Mouse (Mus musculus) hindbrain, embryonic 11.5 days (tissue): ENCODE data around the gene Rorb. TPM values are rescaled to one million over a fixed set of nuclear protein-coding genes. Genes with fewer than 3 reads are reported as not detected.

ENCODE experiments used
- ATAC-seq: fragments of 200-750 bp; cut with Nextera tagmentation; 2 replicates; pipeline ENCODE4 v1.8.0; 2017; ENCODE audit warnings: mild to moderate bottlenecking, moderate TSS enrichment, moderate library complexity; ENCODE audit not compliant: low FRiP score
- DNase-seq: peaks from one replicate; pipeline ENCODE4 v3.0.0-alpha.2; 2015; ENCODE audit warnings: low spot score
- H3K27ac ChIP-seq: fragments of 300-500 bp; sonication (generic); 2 replicates; pipeline ENCODE4 v1.5.1; 2014; ENCODE audit warnings: mild to moderate bottlenecking, low read depth, low read length
- H3K27me3 ChIP-seq: fragments of 300-500 bp; sonication (generic); 2 replicates; pipeline ENCODE4 v1.6.1; 2014; ENCODE audit warnings: mild to moderate bottlenecking, low read length, moderate library complexity, mixed read lengths; ENCODE audit not compliant: control insufficient read depth, insufficient read depth
- H3K36me3 ChIP-seq: fragments of 300-500 bp; sonication (generic); 2 replicates; pipeline ENCODE4 v1.6.1; 2014; ENCODE audit warnings: mild to moderate bottlenecking, low read length, moderate library complexity, mixed read lengths; ENCODE audit not compliant: control insufficient read depth, insufficient read depth
- H3K4me1 ChIP-seq: fragments of 300-500 bp; sonication (generic); replicated peaks from 2 replicates; pipeline ENCODE4 v1.6.1; 2014; ENCODE audit warnings: low read length, mixed read lengths; ENCODE audit not compliant: control insufficient read depth, insufficient read depth
- H3K4me2 ChIP-seq: fragments of 300-500 bp; sonication (generic); replicated peaks from 2 replicates; pipeline ENCODE4 v1.6.1; 2014; ENCODE audit warnings: mild to moderate bottlenecking, low read depth, low read length
- H3K4me3 ChIP-seq: fragments of 300-500 bp; sonication (generic); 2 replicates; pipeline ENCODE4 v1.5.1; 2014; ENCODE audit warnings: low read depth, low read length
- H3K9ac ChIP-seq: fragments of 300-500 bp; sonication (generic); 2 replicates; pipeline ENCODE4 v1.6.1; 2014; ENCODE audit warnings: low read depth, low read length
- H3K9me3 ChIP-seq: fragments of 300-500 bp; sonication (generic); 2 replicates; pipeline ENCODE4 v1.6.1; 2016; ENCODE audit warnings: low read length; ENCODE audit not compliant: control insufficient read depth
- WGBS: fragments of 180-500 bp; shearing (Covaris S2); extraction: QIAGEN DNeasy Blood & Tissue Kit; methylation state at CpG from one replicate; pipeline ENCODE4 v1.1.7; 2014; 5-methylcytosine and 5-hydroxymethylcytosine counted together
- polyA plus RNA-seq: library from polyadenylated mRNA; unstranded; fragments of >200 nt; fragmentation: Nextera tagmentation; extraction: Ambion mirVana; gene quantifications from 2 replicates; pipeline ENCODE4 v1.2.1, GENCODE M21; 2014

Rorb gene
- polyA plus RNA-seq, 1 experiment from 2014 or later = 3.3 TPM

DNA sequence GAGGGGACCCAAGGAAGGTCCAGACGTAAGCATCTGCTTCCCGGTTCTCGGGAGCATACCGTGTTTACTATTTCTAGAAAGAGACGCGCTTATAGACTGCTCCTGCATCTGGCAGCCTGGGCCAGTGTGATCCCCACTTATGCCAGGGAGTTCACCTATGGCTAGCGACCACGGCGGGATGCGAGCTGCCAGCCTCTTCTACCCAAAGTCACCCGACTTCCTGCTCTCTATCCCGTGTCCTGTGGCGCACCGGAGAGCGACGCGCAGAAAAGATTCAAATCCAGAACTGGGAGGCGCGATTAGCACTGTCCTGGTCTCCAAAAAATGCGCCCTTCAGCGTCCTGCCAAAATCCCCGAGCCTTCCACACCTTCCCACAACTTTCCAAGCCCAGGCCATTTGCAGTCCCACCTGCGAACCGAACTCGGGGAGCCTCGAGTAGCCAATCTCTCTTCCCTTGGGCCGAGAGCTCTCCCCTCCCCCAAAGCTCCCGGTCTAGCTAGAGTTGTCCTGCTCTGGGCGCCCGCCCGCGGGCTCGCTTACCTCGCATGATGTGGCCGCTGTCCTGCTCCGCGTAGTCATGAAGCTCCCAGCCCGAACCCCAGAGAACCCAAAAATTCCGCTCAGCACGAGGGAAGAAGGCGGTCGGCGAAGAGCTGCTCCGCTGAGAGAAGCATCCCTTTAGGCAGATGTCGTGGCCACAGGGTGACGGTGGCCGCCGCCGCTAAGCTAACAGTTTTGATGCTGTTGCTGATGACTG lies 806 bp downstream of the Rorb start:
- Histone ChIP-seq H3K9me3 (no peaks in the 10 kb centered on the region), H3K4me1 (no peaks in the 10 kb centered on the region), H3K36me3 (no peaks in the 10 kb centered on the region), H3K4me3 (peak overlapping the region; percentile 56), H3K27me3 (peaks cover 16% of the 10 kb centered on the region; the same call in 1 of the 2 replicates), H3K4me2 (peak overlapping the region; percentile 87), H3K27ac (no peak overlapping the region), H3K9ac (peak overlapping the region; percentile 65)
- DNase-seq (peak; percentile 77), ATAC-seq (peak; percentile 73)
- WGBS = 1% methylated on average over 49 of the region's 49 CpGs

DNA sequence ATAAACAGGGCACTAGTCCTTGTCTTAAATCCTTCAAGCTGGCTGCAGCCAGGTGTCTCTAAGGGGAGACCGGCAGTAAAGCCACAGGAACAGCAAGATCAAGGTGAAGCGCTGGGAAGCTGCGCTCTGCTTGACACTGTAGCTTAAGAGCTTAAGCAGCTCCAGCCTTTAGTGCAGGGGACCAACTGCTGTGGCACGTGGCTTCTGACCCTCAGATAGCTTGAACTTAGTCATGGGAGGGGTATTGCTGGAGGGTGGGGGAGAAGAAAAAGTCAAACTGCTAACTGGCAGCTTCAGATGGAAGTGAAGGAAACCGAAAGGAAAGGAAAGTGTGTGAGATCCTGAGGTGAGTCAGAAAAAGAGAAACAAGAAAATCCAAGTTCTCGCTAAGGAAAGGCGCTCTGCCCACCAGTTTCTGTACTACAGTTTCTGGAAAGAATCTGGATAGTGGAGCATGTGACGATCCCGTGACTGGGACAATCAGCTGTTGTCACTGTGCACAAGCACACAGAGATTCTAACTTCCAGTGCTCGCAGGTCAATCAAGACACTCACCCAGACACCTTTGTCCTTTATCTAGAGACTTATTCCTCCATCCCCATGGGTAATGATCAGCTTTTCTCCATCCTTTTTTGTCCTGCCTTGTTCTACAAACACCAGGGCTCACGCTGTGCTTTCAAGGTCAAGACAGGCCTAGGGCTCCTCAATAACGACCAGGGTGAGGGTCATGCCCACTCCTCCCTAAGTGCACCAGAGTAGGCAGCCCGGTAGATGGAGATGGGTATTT lies 2.2 kb downstream of the Rorb start:
- DNase-seq (peak; percentile 15), ATAC-seq (no peak)
- no peaks in the 10 kb centered on the region for H3K4me1 ChIP-seq
- H3K36me3 ChIP-seq = no peaks in the 10 kb centered on the region
- no peak overlapping the region for H3K9ac ChIP-seq
- no peaks in the 10 kb centered on the region for H3K9me3 ChIP-seq
- H3K27me3 ChIP-seq = peaks cover 16% of the 10 kb centered on the region; the same call in 1 of the 2 replicates
- no peak overlapping the region for H3K4me3 ChIP-seq
- peak overlapping the region; percentile 19; the same call in 1 of the 2 replicates for H3K4me2 ChIP-seq
- no peak overlapping the region for H3K27ac ChIP-seq
- 28% methylated on average over 13 of the region's 13 CpGs for WGBS

DNA sequence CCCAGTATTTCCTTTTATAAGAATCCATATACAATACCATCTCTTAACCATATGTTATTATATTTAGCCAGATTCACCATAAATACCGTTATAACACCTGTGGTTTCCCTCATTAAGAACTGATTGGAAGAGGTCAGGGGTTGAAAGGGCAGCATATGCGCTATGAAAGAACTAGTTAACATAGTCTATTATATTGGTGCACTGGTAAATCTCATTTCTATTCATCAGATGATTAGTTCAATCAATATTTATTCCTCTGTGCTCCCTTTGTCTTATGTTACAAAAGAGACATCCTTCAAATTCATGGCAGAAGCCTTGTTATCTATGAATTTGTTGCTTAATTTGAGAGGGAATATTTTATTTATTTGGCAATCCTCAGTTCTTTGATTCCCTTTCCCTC lies 6.4 kb downstream of the Rorb start:
- WGBS = 73% methylated on average over 2 of the region's 2 CpGs
- no peaks in the 10 kb centered on the region for H3K9me3 ChIP-seq

DNA sequence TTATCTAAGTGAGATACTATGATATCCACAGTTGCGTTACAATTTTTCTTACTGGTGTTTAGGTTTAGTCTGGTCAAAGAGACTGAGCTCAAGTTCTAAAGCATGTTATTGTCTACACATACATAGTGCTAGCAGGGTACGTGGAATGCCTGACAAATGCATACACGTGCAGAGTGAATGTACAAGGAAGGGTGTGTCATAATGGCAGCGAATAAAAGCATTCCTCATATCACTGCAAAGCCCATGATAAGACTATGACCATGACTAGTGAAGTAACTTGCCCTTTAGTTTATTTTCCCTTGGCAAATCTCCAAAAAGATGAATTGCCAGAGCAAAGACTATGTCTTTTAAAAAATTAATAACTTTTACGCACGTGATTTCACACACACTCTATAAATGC lies 13.8 kb downstream of the Rorb start:
- no peaks in the 10 kb centered on the region for H3K36me3 ChIP-seq
- no peaks in the 10 kb centered on the region for H3K4me1 ChIP-seq
- no peak overlapping the region for H3K4me3 ChIP-seq
- H3K9ac ChIP-seq = no peak overlapping the region
- no peak for ATAC-seq
- H3K27ac ChIP-seq = no peak overlapping the region
- no peak for DNase-seq
- H3K4me2 ChIP-seq = no peak overlapping the region
- WGBS = 88% methylated on average over 6 of the region's 6 CpGs
- no peaks in the 10 kb centered on the region for H3K9me3 ChIP-seq
- H3K27me3 ChIP-seq = no peaks in the 10 kb centered on the region

More for the DNA sequence above, 6.4 kb downstream of the Rorb start:
- no peak overlapping the region for H3K4me2 ChIP-seq
- no peak overlapping the region for H3K27ac ChIP-seq
- no peak for ATAC-seq
- no peak for DNase-seq
- H3K36me3 ChIP-seq = no peaks in the 10 kb centered on the region
- H3K4me1 ChIP-seq = no peaks in the 10 kb centered on the region
- no peak overlapping the region for H3K9ac ChIP-seq
- peaks cover 14% of the 10 kb centered on the region; the same call in 1 of the 2 replicates for H3K27me3 ChIP-seq
- H3K4me3 ChIP-seq = no peak overlapping the region

DNA sequence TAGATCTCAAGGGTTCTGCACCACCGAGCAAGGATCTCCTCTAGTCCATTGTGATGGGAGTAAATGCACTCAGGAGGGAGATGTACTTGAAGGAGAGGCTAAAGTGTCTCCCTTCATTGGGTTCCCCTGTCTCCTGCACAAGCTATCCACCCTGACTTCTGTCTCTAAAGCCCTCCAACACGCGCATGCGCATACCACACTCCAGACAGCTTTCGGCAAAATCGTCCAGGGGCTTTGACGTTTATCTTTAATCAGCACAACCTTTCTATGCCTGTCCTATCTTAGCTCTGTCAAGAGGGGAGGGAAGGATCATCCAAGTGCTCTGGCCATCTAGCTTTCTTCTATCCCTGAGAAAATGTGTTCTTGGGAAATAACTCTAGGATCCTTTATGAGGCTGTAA lies 21.6 kb downstream of the Rorb start:
- DNase-seq = no peak
- H3K27ac ChIP-seq = no peak overlapping the region
- no peak overlapping the region for H3K4me2 ChIP-seq
- no peak for ATAC-seq
- no peaks in the 10 kb centered on the region for H3K27me3 ChIP-seq
- H3K9me3 ChIP-seq = no peaks in the 10 kb centered on the region
- WGBS = 89% methylated on average over 7 of the region's 7 CpGs
- H3K4me3 ChIP-seq = no peak overlapping the region
- no peak overlapping the region for H3K9ac ChIP-seq
- no peaks in the 10 kb centered on the region for H3K36me3 ChIP-seq
- no peaks in the 10 kb centered on the region for H3K4me1 ChIP-seq

DNA sequence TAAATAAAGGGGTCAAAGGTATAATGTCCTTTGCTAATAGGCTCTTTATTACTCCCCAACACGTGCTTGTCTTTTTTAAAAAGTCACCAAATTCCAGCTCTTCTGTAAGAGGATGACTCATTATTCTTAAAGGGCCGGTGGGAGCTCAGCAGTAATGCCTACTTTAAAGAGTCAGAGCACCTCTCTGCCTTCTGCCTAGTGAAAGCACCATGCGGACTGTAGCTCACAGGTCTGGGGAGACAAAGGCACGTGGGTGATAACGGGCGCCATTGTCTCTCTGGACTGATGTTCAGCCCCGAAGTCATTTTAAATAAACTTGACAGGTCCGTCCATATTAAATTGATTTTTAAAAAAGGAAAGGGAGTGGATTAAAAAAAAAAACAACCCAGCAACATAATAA lies 33.1 kb downstream of the Rorb start:
- H3K27me3 ChIP-seq = no peaks in the 10 kb centered on the region
- no peaks in the 10 kb centered on the region for H3K4me1 ChIP-seq
- no peaks in the 10 kb centered on the region for H3K36me3 ChIP-seq
- 72% methylated on average over 8 of the region's 8 CpGs for WGBS
- no peak overlapping the region for H3K27ac ChIP-seq
- ATAC-seq (no peak), DNase-seq (no peak)
- no peak overlapping the region for H3K4me3 ChIP-seq
- H3K4me2 ChIP-seq = no peak overlapping the region
- H3K9me3 ChIP-seq = no peaks in the 10 kb centered on the region
- no peak overlapping the region for H3K9ac ChIP-seq

DNA sequence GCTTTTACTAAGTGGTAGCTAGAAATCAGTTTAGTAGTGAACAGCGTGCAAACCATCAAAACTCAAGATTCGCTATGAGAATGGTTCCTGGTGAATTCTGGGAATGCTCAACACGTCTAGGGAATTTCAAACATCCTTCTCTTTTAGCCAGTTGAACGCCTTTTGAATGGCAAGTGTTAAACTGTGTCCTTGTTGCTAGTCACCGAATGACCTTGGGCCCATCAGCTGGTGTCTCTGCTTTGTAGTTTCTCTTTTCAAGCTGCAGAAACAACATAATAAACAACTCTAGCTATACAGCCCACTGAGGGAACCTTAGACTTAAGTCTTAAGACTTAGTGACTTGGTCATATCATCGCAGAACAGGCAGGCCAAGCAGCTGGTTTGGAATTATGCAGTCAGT lies 36.2 kb downstream of the Rorb start:
- H3K9me3 ChIP-seq = no peaks in the 10 kb centered on the region
- no peak overlapping the region for H3K27ac ChIP-seq
- H3K4me1 ChIP-seq = no peaks in the 10 kb centered on the region
- no peak for DNase-seq
- no peaks in the 10 kb centered on the region for H3K36me3 ChIP-seq
- H3K4me2 ChIP-seq = no peak overlapping the region
- 77% methylated on average over 6 of the region's 6 CpGs for WGBS
- H3K27me3 ChIP-seq = no peaks in the 10 kb centered on the region
- H3K9ac ChIP-seq = no peak overlapping the region
- ATAC-seq = no peak
- H3K4me3 ChIP-seq = no peak overlapping the region

DNA sequence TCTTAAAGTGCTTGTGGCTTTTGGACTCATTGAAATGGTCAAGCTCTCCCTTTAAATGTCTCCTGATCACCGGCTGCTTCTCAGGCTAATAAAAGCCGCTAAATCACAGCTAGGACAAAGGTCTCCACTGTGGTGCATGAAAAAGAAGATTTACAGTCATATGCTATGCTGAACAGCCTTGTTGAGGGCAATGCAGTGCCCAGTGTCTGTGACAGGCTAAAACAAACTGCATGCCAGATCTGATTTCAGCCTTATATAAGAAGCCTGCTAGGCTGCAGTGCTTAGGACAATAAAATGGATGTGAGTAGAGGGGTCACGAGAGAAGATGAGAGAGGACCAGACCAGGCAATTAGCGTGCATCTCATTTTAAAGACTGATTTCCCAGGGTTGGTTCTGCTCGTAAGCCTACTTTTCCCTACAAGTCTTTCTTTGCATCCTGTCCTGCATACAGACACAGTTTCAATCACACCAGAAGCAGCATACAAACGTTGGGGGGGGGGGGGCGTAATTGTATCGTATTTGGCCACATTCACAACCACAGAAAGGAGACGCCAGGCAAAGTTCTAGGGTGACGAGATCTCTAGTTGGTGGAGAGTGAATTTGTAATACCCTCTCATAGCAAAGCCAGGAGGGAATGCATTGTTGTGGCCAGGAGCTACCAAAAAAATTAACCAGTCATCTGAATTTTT lies 52.1 kb downstream of the Rorb start:
- Histone ChIP-seq H3K9me3 (no peaks in the 10 kb centered on the region), H3K4me1 (no peaks in the 10 kb centered on the region), H3K36me3 (no peaks in the 10 kb centered on the region), H3K27me3 (no peaks in the 10 kb centered on the region), H3K4me2 (no peak overlapping the region), H3K27ac (no peak overlapping the region), H3K9ac (no peak overlapping the region), H3K4me3 (no peak overlapping the region)
- WGBS = 76% methylated on average over 10 of the region's 10 CpGs
- ATAC-seq (peak; percentile 75), DNase-seq (no peak)
